Mouse (Mus musculus) olfactory bulb, adult 2 months (tissue): ENCODE data around the gene Fus. TPM values are rescaled to one million over a fixed set of nuclear protein-coding genes. Genes with fewer than 3 reads are reported as not detected.

Experiments
- H3K27ac ChIP-seq: fragments of 200-500 bp; 2 replicates; pipeline ENCODE4 v1.5.1; 2012; ENCODE audit warnings: low read depth, low read length; ENCODE audit not compliant: insufficient read depth
- H3K4me1 ChIP-seq: fragments of 200-500 bp; 2 replicates; pipeline ENCODE4 v1.6.1; 2012; ENCODE audit warnings: low read length; ENCODE audit not compliant: control insufficient read depth, insufficient read depth
- H3K4me3 ChIP-seq: fragments of 200-500 bp; 2 replicates; pipeline ENCODE4 v1.5.1; 2012; ENCODE audit warnings: mild to moderate bottlenecking, low read depth, low read length, moderate library complexity; ENCODE audit not compliant: insufficient read depth
- CTCF ChIP-seq: fragments of 200-500 bp; IDR thresholded peaks from 2 replicates; pipeline ENCODE4 v1.5.1; 2012; ENCODE audit warnings: low read depth, mild to moderate bottlenecking, low read length, moderate library complexity; ENCODE audit not compliant: insufficient read depth
- POLR2A ChIP-seq: fragments of 200-500 bp; IDR thresholded peaks from 2 replicates; pipeline ENCODE4 v1.6.1; 2012; ENCODE audit warnings: mild to moderate bottlenecking, low read depth, low read length, moderate library complexity; ENCODE audit not compliant: insufficient read depth
- WGBS: fragments of 180-500 bp; shearing (Covaris S2); methylation state at CpG from one replicate; pipeline ENCODE4 v1.1.7; 2018; 5-methylcytosine and 5-hydroxymethylcytosine counted together
- polyA plus RNA-seq: library from polyadenylated mRNA; stranded (reverse); fragments of >200 nt; gene quantifications from 2 replicates; pipeline ENCODE4 v1.2.4, GENCODE M21; 2012; ENCODE audit warnings: low replicate concordance; ENCODE audit not compliant: missing spikeins, insufficient read depth, insufficient read length

Gene Fus
- polyA plus RNA-seq, 1 experiment = 1,678 TPM

- TF ChIP-seq CTCF (no peak), POLR2A (no peak)
- Histone ChIP-seq H3K4me1 (peaks cover 2% of the 10 kb centered on the region; the same call in 1 of the 2 replicates), H3K27ac (no peak overlapping the region), H3K4me3 (no peak overlapping the region)
- WGBS = 70% methylated on average over 1 of the region's 1 CpGs
Measured at GRCm38 (mm10) chr7:127999436-127999835, 32.2 kb downstream of the Fus start.

GRCm38 (mm10) chr7:128000068-128000950, 33.1 kb downstream of the Fus start:
- TF ChIP-seq CTCF (no peak), POLR2A (no peak)

GRCm38 (mm10) chr7:128003098-128003497, 35.8 kb downstream of the Fus start:
- no peak for TF ChIP-seq CTCF
- no peak for TF ChIP-seq POLR2A
- Histone ChIP-seq H3K4me3 (no peak overlapping the region), H3K4me1 (peaks cover 6% of the 10 kb centered on the region; the same call in 1 of the 2 replicates), H3K27ac (no peak overlapping the region)
- 91% methylated on average over 6 of the region's 6 CpGs for WGBS

More at GRCm38 (mm10) chr7:128000068-128000950, 33.1 kb downstream of the Fus start:
- 32% methylated on average over 1 of the region's 1 CpGs for WGBS
- Histone ChIP-seq H3K4me3 (no peak overlapping the region), H3K27ac (no peak overlapping the region), H3K4me1 (peaks cover 6% of the 10 kb centered on the region; the same call in 1 of the 2 replicates)

DNA sequence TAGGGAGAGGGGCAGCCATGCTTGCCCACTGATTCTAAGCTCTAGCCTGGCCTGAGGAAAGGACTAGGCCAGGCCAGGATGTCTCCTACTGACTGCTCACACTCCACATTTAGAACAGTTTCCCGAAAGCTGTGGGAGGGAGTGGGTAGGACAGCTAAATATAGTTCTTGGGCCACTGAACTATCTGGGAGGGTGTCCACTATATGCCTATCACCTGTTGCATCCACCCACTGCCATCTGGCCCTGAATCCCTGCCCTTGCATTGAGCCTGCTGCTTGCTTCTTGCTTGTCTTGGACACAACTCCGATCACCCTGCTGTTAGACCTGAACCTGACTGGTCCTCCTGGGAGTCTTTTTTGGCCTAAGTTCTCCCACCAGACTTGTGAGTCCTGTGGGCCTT, 36.4 kb downstream of the Fus start, which contains the start of gene Trim72:
Gene Trim72, plus strand, starts transcription at position 262 of the 400 bp plus-strand sequence.
- Histone ChIP-seq H3K4me3 (no peak within 1 kb of the TSS), H3K27ac (no peak within 1 kb of the TSS), H3K4me1 (peaks cover 6% of the 10 kb centered on the region; the same call in 1 of the 2 replicates)
- WGBS = 82% methylated on average over 2 of the region's 2 CpGs
- TF ChIP-seq POLR2A = no peak
- no peak for TF ChIP-seq CTCF

DNA sequence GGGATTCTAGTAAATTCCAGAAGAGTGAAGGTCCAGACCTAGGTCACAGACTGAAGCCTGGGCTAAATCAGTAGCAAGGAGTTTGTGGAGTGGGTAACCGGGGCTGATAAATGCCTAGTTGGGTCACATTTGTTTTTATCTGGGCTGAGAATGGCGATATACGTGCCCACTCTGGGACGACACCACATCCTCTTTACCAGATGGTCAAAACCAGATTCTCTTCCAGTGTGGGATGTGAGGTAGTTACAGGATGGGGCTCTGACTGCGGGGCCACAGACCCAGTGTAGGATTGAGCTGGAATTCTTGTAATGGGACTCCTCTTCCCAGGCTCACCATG, 36.9 kb downstream of the Fus start:
- 82% methylated on average over 5 of the region's 5 CpGs for WGBS
- no peak overlapping the region for H3K27ac ChIP-seq
- no peak overlapping the region for H3K4me3 ChIP-seq
- TF ChIP-seq CTCF (no peak), POLR2A (no peak)
- H3K4me1 ChIP-seq = peaks cover 6% of the 10 kb centered on the region; the same call in 1 of the 2 replicates

DNA sequence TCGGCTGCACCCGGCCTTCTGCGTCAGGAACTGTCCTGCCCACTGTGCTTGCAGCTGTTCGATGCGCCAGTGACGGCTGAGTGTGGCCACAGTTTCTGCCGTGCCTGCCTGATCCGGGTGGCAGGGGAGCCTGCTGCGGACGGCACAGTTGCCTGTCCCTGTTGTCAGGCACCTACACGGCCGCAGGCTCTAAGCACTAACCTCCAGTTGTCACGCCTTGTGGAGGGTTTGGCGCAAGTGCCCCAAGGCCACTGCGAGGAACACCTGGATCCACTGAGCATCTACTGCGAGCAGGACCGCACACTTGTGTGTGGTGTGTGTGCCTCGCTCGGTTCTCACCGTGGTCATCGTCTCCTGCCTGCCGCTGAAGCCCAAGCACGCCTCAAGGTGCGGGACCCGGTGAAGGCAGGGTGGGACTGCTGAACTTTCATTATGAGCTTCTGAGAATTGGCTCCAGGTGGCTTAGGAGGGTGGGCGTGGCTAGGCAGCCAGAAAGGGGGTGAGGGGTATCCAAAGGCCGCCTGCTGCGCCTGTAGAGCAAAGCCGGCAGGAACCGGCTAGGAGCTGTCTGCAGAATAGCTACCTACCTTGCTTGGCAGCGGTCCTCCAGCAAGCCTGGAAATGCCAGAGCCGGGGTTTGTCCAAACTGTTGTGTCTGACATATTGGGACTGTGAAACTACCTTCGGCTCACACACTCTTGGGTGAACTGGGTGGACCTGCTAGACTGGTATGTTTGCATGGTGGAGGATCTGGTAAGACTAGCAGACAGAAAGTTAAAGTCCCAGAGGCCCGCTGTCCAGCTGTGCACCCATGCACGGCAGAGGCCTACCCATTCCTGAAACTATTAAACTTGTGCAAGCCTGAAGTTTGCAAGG, 37.5 kb downstream of the Fus start:
- Histone ChIP-seq H3K27ac (no peak overlapping the region), H3K4me3 (no peak overlapping the region), H3K4me1 (peaks cover 6% of the 10 kb centered on the region; the same call in 1 of the 2 replicates)
- TF ChIP-seq POLR2A (no peak), CTCF (no peak)
- WGBS = 38% methylated on average over 35 of the region's 35 CpGs

DNA sequence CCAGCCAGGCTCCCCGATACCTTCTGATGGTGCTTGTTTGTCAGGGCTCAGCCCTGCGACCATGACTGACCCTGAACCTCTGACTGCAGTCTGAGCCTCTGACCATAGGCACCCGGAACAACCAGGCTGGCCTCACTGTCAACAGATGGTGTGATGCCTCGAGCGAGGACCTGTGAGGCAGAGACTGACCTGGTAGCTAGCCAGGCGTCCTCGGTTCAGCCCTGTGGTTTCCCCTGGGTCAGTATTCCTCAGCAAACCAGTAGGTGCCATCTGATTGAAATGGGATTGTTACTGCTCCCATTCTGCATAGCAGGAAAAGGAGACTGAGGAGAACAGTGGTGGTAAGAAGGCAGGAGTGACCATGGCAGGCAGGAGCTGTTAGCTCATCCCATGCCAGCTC, 38.9 kb downstream of the Fus start:
- no peak overlapping the region for H3K27ac ChIP-seq
- WGBS = 90% methylated on average over 7 of the region's 7 CpGs
- H3K4me3 ChIP-seq = no peak overlapping the region
- TF ChIP-seq POLR2A (no peak), CTCF (no peak)
- H3K4me1 ChIP-seq = peaks cover 6% of the 10 kb centered on the region; the same call in 1 of the 2 replicates

- WGBS = 68% methylated on average over 40 of the region's 40 CpGs
- 0 out of 2 replicates have a peak, but pooled peaks cover under 1% of the 10 kb centered on the region for H3K4me1 ChIP-seq
- TF ChIP-seq POLR2A = no peak
- no peak for TF ChIP-seq CTCF
- H3K4me3 ChIP-seq = no peak overlapping the region
- H3K27ac ChIP-seq = no peak overlapping the region
Measured at GRCm38 (mm10) chr7:128009715-128010340, 42.6 kb downstream of the Fus start.
